Mouse (Mus musculus): ENCODE data around the gene Pold3. TPM values are rescaled to one million over a fixed set of nuclear protein-coding genes. Genes with fewer than 3 reads are reported as not detected.

Pold3 gene
- total RNA-seq (2021) = 10 to 100 TPM; 33.4 to 38.0 TPM
- long read RNA-seq, experiment 1, transcript Pold3-201 (12 exons, 3,069 nt) = major isoform, 23 of 32 reads
- long read RNA-seq, experiment 1, partial matches to known transcripts = 3 of 32 reads
- long read RNA-seq, experiment 1, other reads (novel, unspliced or antisense) = 3 of 32 reads
- long read RNA-seq, experiment 2, transcript Pold3-201 (12 exons, 3,069 nt) = major isoform, 17 of 25 reads
- long read RNA-seq, experiment 2, partial matches to known transcripts = 1 of 25 reads
- long read RNA-seq, experiment 2, other reads (novel, unspliced or antisense) = 7 of 25 reads

- DNase-seq (ENCODE audit: low spot score in 2 of 2) = peak; percentile 99 to 100
These were observed at the start of gene Pold3 for GRCm38 (mm10) chr7:100121376-100121789. Gene Pold3, minus strand, starts transcription at chr7:100121565.

- no peak for DNase-seq (ENCODE audit: low spot score in 2 of 2)
These were observed 49.4 kb upstream of the Pold3 start for GRCm38 (mm10) chr7:100170756-100171155.

DNA sequence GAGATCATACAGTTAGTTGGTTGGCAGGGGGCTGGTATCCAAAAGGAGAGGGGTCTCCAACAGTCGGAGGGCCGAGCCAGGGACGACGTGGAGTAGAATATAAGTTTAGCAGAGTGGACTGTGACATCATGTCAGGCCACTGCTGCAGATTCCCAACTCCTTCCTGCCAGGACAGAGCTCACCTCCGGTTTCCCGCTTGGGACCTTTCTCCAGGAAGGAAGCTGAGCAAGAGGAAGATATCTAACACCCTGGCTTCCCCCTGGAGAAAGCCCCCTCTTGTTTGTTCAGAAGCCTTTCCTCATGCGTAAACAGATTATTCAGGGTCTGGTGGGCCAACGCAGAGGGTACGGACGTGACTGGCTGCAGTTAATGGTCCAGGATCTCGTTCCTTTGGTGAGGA, 47.3 kb upstream of the Pold3 start:
- no peak for DNase-seq (ENCODE audit: low spot score in 2 of 2)

GRCm38 (mm10) chr7:100163506-100163905, 42.1 kb upstream of the Pold3 start:
- DNase-seq (ENCODE audit: low spot score in 2 of 2) = no peak

DNA sequence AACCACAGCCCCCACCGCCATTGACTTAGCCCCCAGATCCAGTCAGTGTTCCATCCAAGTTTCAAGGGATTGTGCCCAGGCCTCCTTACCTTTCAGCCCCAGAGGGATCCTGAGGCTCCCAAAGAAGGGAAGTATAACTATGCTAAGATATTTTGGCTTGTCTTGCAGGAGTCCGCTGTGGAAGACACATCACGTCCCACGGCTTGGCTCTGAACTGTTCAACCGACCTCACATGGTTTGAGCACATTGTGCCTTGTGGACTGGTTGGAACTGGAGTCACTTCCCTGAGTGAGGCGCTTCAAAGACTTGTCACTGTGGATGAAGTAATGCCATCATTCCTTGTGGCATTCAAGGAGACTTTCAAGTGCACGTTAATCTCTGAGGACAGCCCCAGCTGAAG, 38.6 kb upstream of the Pold3 start:
- peak in 1 of 2 experiments; percentile 4 for DNase-seq (ENCODE audit: low spot score in 2 of 2)

- peak; percentile 85 to 95 for DNase-seq (ENCODE audit: low spot score in 2 of 2)
These were observed 37.9 kb upstream of the Pold3 start, which contains the start of gene Lipt2 for GRCm38 (mm10) chr7:100159105-100159841. Gene Lipt2, plus strand, starts transcription at chr7:100159277.

- DNase-seq (ENCODE audit: low spot score in 2 of 2) = no peak
These were observed 36.3 kb upstream of the Pold3 start for GRCm38 (mm10) chr7:100157669-100158068.

GRCm38 (mm10) chr7:100150626-100151025, 29.3 kb upstream of the Pold3 start:
- DNase-seq (ENCODE audit: low spot score in 2 of 2) = no peak

DNA sequence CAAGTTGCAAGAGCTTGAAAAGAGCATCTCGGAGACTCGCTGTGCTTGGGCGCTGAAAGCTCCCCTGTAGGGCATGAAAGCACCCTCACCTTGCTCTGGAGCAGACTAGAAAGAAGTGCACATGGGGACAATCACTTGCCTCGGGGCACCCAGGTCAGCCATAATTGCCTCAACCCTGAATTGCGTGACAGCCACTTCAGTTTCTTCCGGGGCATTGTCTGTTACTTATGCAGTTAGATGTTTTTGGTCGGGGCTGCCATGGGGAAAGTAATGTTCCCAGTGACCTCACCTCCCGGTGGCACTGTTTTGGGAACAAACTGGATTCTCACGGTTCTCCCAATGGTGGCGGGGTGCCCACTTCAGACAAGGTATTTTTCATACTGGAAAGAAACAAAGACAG, 28.7 kb upstream of the Pold3 start:
- DNase-seq (ENCODE audit: low spot score in 2 of 2) = no peak

DNA sequence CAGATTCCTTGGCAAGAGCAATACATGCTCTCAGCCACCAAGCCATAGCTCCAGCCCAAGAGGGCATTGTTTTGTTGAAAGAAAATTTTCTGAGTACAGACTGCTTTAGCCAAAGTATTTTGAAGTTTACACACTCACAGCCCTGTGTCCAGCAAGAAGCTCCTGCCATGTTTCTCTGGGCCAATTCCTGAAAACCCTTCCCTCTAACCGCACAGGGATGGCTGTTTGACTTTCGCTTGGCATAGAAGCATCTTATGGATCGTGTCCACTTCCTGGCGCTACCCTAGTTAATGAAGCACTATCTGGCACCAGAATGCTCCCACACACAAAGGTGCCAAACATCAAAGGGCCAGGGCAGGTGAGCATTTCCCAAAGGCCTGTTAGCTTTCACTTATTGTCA, 27.2 kb upstream of the Pold3 start:
- no peak for DNase-seq (ENCODE audit: low spot score in 2 of 2)

DNA sequence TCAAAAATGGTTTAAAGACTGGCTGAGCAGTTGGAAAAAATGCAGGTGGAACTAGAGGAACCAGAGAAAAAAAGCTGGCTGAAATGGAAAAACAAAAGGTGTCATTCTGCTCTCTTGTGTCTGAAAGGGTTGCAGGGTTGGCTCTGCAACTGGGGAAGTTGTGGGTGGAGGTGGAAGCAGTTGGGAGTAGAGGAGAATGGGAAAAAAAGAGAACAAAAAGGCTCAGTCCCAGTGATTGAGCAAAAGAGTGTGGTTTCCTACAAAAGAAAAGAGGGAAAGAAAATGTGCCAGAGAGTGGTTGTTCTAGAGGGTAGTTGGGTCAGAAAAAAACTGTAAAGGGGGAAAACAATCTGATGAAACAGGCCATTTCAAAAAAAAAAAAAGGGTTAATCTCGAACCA, 19.2 kb upstream of the Pold3 start:
- DNase-seq (ENCODE audit: low spot score in 2 of 2) = no peak

- no peak for DNase-seq (ENCODE audit: low spot score in 2 of 2)
These were observed 16.7 kb upstream of the Pold3 start for GRCm38 (mm10) chr7:100138075-100138474.

DNA sequence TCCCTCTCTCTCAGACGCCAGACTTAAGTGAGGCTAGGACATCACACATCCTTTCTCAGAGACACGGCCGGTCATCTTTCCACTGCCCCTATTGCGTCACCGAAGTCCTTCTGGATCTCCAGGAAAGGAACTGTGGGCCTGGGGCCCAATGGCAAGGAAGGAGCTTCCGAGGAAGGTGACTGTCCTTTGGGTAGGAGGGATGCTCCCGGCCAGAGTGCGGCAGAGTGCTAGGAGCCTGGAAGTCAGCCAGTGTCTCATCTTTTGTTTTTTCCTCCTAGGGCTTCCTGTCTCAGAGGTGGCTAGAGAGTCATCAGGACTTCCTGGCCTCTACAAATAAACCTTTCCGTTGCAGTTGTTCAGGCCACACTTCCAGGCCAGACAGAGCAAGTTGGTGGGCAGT, 15.7 kb upstream of the Pold3 start:
- no peak for DNase-seq (ENCODE audit: low spot score in 2 of 2)

GRCm38 (mm10) chr7:100132379-100132778, 11.0 kb upstream of the Pold3 start:
- DNase-seq (ENCODE audit: low spot score in 2 of 2) = no peak

DNA sequence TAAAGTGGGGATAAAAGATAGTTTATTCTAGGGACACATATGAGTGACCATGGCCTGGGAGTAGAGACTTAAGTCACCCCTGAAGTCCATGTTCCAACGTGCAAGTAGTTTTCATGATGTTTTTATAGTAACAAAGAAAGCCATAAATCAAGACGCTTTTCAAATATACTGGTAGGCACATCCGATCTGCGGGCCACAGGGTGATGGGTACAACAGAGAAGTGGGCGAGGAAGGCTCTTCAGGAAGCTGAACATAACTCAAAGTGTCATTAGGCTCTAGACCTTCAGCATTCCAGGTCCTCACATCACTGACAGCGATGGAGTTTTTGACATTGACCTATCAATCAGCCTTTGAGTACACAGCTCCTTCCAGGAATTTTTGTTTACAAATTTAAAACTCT, 9.2 kb upstream of the Pold3 start:
- DNase-seq (ENCODE audit: low spot score in 2 of 2) = no peak

GRCm38 (mm10) chr7:100128262-100129041, 7.1 kb upstream of the Pold3 start:
- no peak for DNase-seq (ENCODE audit: low spot score in 2 of 2)

DNA sequence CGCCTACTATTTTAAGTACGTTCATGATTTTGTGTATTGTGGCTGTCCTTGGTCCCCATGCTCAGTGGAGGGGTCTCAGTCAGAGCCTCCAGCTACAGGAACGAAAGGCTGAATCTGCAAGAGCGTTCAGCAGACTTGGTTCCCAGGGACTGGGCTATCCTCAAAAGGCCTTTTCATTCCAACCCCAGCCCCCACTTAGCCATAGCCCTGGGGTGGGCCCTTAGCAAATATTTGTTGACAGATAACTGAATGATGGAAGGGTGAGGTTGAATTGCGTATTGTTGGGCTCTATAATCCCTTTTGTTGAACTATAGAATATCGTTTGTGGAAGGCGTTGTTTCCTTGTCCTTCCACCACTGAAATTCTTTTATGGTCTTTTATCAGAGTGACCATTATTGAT, 5.1 kb upstream of the Pold3 start:
- DNase-seq (ENCODE audit: low spot score in 2 of 2) = no peak

- no peak for DNase-seq (ENCODE audit: low spot score in 2 of 2)
These were observed 3.8 kb upstream of the Pold3 start for GRCm38 (mm10) chr7:100125166-100125565.

DNA sequence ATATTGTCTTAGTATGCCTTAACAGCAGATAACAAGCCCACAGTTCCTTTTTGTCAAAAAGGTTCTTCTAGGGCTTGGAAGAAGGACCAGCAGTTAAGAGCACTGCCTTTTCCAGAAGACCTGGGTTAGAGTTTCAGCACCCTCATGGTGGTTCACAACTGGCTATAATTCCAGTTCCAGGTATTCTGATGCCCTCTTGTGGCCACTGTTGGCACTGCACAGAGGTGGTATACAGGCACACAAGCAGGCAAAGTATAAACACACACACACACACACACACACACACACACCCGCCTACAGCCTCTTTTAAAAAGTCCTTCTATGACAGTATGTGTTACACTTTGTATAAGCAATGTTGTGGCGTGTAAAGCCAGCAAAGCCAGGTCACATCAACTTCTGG, 2.8 kb upstream of the Pold3 start:
- peak in 1 of 2 experiments; percentile 12 for DNase-seq (ENCODE audit: low spot score in 2 of 2)

- DNase-seq (ENCODE audit: low spot score in 2 of 2) = peak in 1 of 2 experiments; percentile 15
These were observed 2.1 kb upstream of the Pold3 start for GRCm38 (mm10) chr7:100123486-100123885.

DNA sequence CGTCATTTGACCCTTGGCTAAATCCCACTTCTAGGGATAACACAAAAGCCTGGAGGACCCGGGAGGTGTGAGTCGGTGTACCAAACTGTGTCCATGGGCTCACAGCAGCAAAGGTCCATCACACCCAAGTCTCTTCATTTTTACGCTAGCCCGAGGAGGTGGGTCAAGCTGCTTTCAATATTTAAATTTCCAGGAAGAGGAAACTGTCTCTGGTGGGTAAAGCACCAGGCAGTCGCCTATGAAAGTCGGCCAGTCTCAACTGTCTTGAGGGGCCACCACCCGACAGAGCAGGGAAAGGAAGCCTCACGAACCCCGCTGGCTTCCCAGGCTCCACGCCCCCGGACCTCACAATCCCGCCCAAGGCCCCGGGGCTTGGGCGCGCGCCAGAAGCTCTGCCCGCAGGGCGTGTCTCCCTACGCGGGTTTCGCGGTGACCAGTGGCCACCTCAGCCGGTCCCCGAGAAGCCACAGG, 539 bp downstream of the Pold3 start:
- no peak for DNase-seq (ENCODE audit: low spot score in 2 of 2)

- no peak for DNase-seq (ENCODE audit: low spot score in 2 of 2)
These were observed 7.1 kb downstream of the Pold3 start for GRCm38 (mm10) chr7:100114279-100114678.
